Mouse (Mus musculus): Measurements from ENCODE around the gene Insrr. TPM values are rescaled to one million over a fixed set of nuclear protein-coding genes. Genes with fewer than 3 reads are reported as not detected.

Insrr gene
- polyA plus RNA-seq, 1 experiment from 2014 or later: 0.05 TPM

GRCm38 (mm10) chr3:87828435-87828834 lies 31.7 kb downstream of the Insrr start:
- no peaks in the 10 kb centered on the region for H3K4me1 ChIP-seq (ENCODE audit: insufficient read depth)
- 42% methylated on average over 4 of the region's 4 CpGs for WGBS
- H3K27ac ChIP-seq (ENCODE audit: low read depth): no peak overlapping the region
- no peaks in the 10 kb centered on the region for H3K9me3 ChIP-seq (ENCODE audit: low read depth, low read length)
- ATAC-seq (ENCODE audit: insufficient read depth): no peak
- H3K27me3 ChIP-seq (ENCODE audit: insufficient read depth, low read length): no peaks in the 10 kb centered on the region
- no peak for TF ChIP-seq CTCF (IDR thresholded peaks at IDR 0.05; ENCODE audit: low read depth)
- H3K4me2 ChIP-seq: no peak overlapping the region
- H3K36me3 ChIP-seq (ENCODE audit: insufficient read depth): no peaks in the 10 kb centered on the region
- H3K4me3 ChIP-seq (ENCODE audit: low read depth, low read length): no peak overlapping the region
- H3K9ac ChIP-seq: no peak overlapping the region
- DNase-seq: no peak

GRCm38 (mm10) chr3:87829025-87829424 lies 32.3 kb downstream of the Insrr start:
- Histone ChIP-seq H3K4me3 (ENCODE audit: low read depth, low read length) (no peak overlapping the region), H3K9ac (no peak overlapping the region), H3K4me1 (ENCODE audit: insufficient read depth) (no peaks in the 10 kb centered on the region), H3K4me2 (no peak overlapping the region), H3K27ac (ENCODE audit: low read depth) (no peak overlapping the region), H3K36me3 (ENCODE audit: insufficient read depth) (no peaks in the 10 kb centered on the region), H3K9me3 (ENCODE audit: low read depth, low read length) (no peaks in the 10 kb centered on the region), H3K27me3 (ENCODE audit: insufficient read depth, low read length) (no peaks in the 10 kb centered on the region)
- no peak for TF ChIP-seq CTCF (IDR thresholded peaks at IDR 0.05; ENCODE audit: low read depth)
- 45% methylated on average over 10 of the region's 10 CpGs for WGBS
- ATAC-seq (ENCODE audit: insufficient read depth) (no peak), DNase-seq (no peak)

DNA sequence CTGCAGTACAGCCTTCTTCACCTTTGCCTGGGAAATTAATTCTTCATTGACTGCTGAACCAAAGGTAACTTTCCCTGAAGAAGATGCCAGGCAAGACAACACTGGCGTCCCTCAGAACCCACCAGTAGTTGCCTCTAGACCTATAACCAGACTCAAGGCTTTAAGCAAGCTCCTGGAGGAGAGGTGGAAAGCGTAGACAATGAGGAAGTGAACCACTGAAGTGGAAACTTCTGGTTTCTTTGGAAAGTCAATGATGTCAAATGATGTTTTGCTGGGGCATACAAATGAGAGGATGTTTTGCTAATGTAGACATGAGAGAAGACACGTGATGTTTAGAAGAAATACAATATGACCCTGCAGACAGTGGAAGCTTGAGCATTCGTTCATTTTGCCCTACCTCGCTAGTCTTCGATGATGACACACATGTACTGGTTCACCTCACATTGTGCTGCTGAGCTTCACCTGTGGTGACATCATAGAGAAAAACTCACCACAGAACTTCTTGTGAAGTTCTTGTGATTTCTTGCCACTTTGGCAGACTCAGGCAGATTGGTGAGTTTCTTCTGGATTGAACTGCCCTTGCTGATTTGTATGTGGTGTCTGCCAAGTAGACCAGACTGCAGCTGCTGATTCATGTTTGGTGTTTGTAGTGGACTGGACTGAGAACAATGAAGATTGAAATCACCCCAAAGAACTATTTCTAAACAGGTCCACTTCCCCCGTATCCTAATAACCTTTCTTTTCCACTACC lies 35.5 kb downstream of the Insrr start:
- ATAC-seq (ENCODE audit: insufficient read depth) (no peak), DNase-seq (no peak)
- Histone ChIP-seq H3K9ac (no peak overlapping the region), H3K4me1 (ENCODE audit: insufficient read depth) (no peaks in the 10 kb centered on the region), H3K36me3 (ENCODE audit: insufficient read depth) (no peaks in the 10 kb centered on the region), H3K27ac (ENCODE audit: low read depth) (no peak overlapping the region), H3K4me3 (ENCODE audit: low read depth, low read length) (no peak overlapping the region), H3K9me3 (ENCODE audit: low read depth, low read length) (no peaks in the 10 kb centered on the region), H3K4me2 (no peak overlapping the region), H3K27me3 (ENCODE audit: insufficient read depth, low read length) (no peaks in the 10 kb centered on the region)
- WGBS: 83% methylated on average over 7 of the region's 7 CpGs
- no peak for TF ChIP-seq CTCF (IDR thresholded peaks at IDR 0.05; ENCODE audit: low read depth)

DNA sequence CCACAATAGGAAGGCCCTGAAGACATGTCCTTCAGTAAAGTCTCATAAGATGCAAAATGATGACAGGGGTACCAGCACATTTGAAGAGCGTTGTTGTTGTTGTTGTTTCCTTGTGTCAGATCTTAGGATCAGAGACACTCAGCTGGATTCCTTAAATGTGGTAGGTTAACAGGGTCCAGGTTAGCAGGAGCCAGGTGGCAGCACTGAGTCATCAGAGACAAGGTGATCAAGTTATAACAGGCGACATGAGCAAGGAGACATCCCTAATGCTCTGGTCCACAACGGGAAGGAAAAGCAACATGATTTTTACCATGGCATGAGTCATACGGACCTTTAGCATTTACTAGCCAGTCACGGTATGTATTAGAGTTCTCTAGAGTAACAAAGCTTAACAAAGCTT lies 36.7 kb downstream of the Insrr start:
- Histone ChIP-seq H3K36me3 (ENCODE audit: insufficient read depth) (no peaks in the 10 kb centered on the region), H3K4me2 (no peak overlapping the region), H3K27ac (ENCODE audit: low read depth) (no peak overlapping the region), H3K4me1 (ENCODE audit: insufficient read depth) (no peaks in the 10 kb centered on the region), H3K9me3 (ENCODE audit: low read depth, low read length) (no peaks in the 10 kb centered on the region), H3K9ac (no peak overlapping the region), H3K27me3 (ENCODE audit: insufficient read depth, low read length) (no peaks in the 10 kb centered on the region), H3K4me3 (ENCODE audit: low read depth, low read length) (no peak overlapping the region)
- 57% methylated on average over 5 of the region's 5 CpGs for WGBS
- DNase-seq (no peak), ATAC-seq (ENCODE audit: insufficient read depth) (no peak)
- TF ChIP-seq CTCF (IDR thresholded peaks at IDR 0.05; ENCODE audit: low read depth): 0 out of 2 replicates have a peak, but pooled peaks have one; percentile 13

- Histone ChIP-seq H3K9me3 (ENCODE audit: low read depth, low read length) (no peaks in the 10 kb centered on the region), H3K36me3 (ENCODE audit: insufficient read depth) (no peaks in the 10 kb centered on the region), H3K27ac (ENCODE audit: low read depth) (no peak overlapping the region), H3K4me1 (ENCODE audit: insufficient read depth) (no peaks in the 10 kb centered on the region), H3K4me3 (ENCODE audit: low read depth, low read length) (no peak overlapping the region), H3K9ac (no peak overlapping the region), H3K27me3 (ENCODE audit: insufficient read depth, low read length) (no peaks in the 10 kb centered on the region), H3K4me2 (no peak overlapping the region)
- ATAC-seq (ENCODE audit: insufficient read depth) (no peak), DNase-seq (peak; percentile 90)
- peak; percentile 96 for TF ChIP-seq CTCF (IDR thresholded peaks at IDR 0.05; ENCODE audit: low read depth)
- WGBS: under 1% methylated on average over 4 of the region's 4 CpGs
These were observed 41.9 kb downstream of the Insrr start for GRCm38 (mm10) chr3:87838622-87839021.

- DNase-seq (no peak), ATAC-seq (ENCODE audit: insufficient read depth) (no peak)
- Histone ChIP-seq H3K36me3 (ENCODE audit: insufficient read depth) (no peaks in the 10 kb centered on the region), H3K27me3 (ENCODE audit: insufficient read depth, low read length) (no peaks in the 10 kb centered on the region), H3K9ac (no peak overlapping the region), H3K9me3 (ENCODE audit: low read depth, low read length) (no peaks in the 10 kb centered on the region), H3K4me2 (no peak overlapping the region), H3K4me3 (ENCODE audit: low read depth, low read length) (no peak overlapping the region), H3K27ac (ENCODE audit: low read depth) (no peak overlapping the region), H3K4me1 (ENCODE audit: insufficient read depth) (no peaks in the 10 kb centered on the region)
- TF ChIP-seq CTCF (IDR thresholded peaks at IDR 0.05; ENCODE audit: low read depth): no peak
These were observed 44.1 kb downstream of the Insrr start for GRCm38 (mm10) chr3:87840858-87841257.

DNA sequence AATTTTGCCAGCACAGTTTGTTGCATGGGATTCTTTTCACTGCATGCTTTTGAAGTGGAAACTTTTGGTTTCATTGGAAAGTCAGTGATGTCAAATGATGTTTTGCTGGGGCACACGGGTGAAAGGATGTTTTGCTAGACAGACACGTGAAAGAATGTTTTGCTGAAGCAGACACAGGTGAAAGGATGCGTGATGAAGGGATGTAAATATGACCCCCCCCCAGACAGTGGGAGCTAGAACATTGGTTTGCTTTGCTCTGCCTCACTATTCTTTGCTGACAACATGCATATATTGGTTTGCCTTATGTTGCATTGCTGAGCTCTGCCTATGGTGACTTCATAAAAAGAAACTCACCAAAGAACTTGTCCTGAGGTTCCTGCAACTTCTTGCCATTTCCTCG lies 48.2 kb downstream of the Insrr start:
- H3K9ac ChIP-seq: no peak overlapping the region
- DNase-seq (no peak), ATAC-seq (ENCODE audit: insufficient read depth) (no peak)
- no peak overlapping the region for H3K27ac ChIP-seq (ENCODE audit: low read depth)
- no peaks in the 10 kb centered on the region for H3K9me3 ChIP-seq (ENCODE audit: low read depth, low read length)
- H3K4me1 ChIP-seq (ENCODE audit: insufficient read depth): no peaks in the 10 kb centered on the region
- H3K36me3 ChIP-seq (ENCODE audit: insufficient read depth): no peaks in the 10 kb centered on the region
- no peaks in the 10 kb centered on the region for H3K27me3 ChIP-seq (ENCODE audit: insufficient read depth, low read length)
- H3K4me3 ChIP-seq (ENCODE audit: low read depth, low read length): no peak overlapping the region
- H3K4me2 ChIP-seq: no peak overlapping the region
- WGBS: 69% methylated on average over 4 of the region's 4 CpGs
- no peak for TF ChIP-seq CTCF (IDR thresholded peaks at IDR 0.05; ENCODE audit: low read depth)

All from lung, embryonic 14.5 days (tissue).